Mouse (Mus musculus): Measurements from ENCODE around the gene Plcb3.

The Plcb3 gene

GRCm38 (mm10) chr19:6975537-6976521, at the start of gene Plcb3:
Gene Plcb3 (minus strand): TSS chr19:6976470.
- peak; percentile 77 for DNase-seq (ENCODE audit: extremely low spot score)

- DNase-seq (ENCODE audit: extremely low spot score): no peak
Observed at GRCm38 (mm10) chr19:7020224-7020641, 44.0 kb upstream of the Plcb3 start.

GRCm38 (mm10) chr19:7019191-7019590, 42.9 kb upstream of the Plcb3 start, which contains the start of gene Fermt3:
Gene Fermt3 (minus strand): TSS chr19:7019469.
- no peak for DNase-seq (ENCODE audit: extremely low spot score)

GRCm38 (mm10) chr19:7018546-7018945, 42.3 kb upstream of the Plcb3 start:
- DNase-seq (ENCODE audit: extremely low spot score): no peak

- DNase-seq (ENCODE audit: extremely low spot score): no peak
Observed at GRCm38 (mm10) chr19:7017541-7018457, 41.5 kb upstream of the Plcb3 start.

- no peak for DNase-seq (ENCODE audit: extremely low spot score)
Observed at GRCm38 (mm10) chr19:7014481-7015135, 38.3 kb upstream of the Plcb3 start.

GRCm38 (mm10) chr19:7013984-7014383, 37.7 kb upstream of the Plcb3 start:
- no peak for DNase-seq (ENCODE audit: extremely low spot score)

- DNase-seq (ENCODE audit: extremely low spot score): no peak
Observed at GRCm38 (mm10) chr19:7012426-7012825, 36.2 kb upstream of the Plcb3 start.

- DNase-seq (ENCODE audit: extremely low spot score): no peak
Observed at GRCm38 (mm10) chr19:7006892-7007593, 30.8 kb upstream of the Plcb3 start.

- DNase-seq (ENCODE audit: extremely low spot score): no peak
Observed at GRCm38 (mm10) chr19:6999360-7000063, 23.2 kb upstream of the Plcb3 start.

- DNase-seq (ENCODE audit: extremely low spot score): no peak
Observed at GRCm38 (mm10) chr19:6997721-6998290, 21.5 kb upstream of the Plcb3 start.

GRCm38 (mm10) chr19:6996006-6996405, 19.7 kb upstream of the Plcb3 start, which contains the start of the genes Nudt22 and Trpt1:
Gene Nudt22 (minus strand): TSS chr19:6996117.
Gene Trpt1 (plus strand): TSS chr19:6996131.
- DNase-seq (ENCODE audit: extremely low spot score): peak; percentile 88

- no peak for DNase-seq (ENCODE audit: extremely low spot score)
Observed at GRCm38 (mm10) chr19:6995255-6995991, 19.2 kb upstream of the Plcb3 start.

GRCm38 (mm10) chr19:6994489-6994888, 18.2 kb upstream of the Plcb3 start:
- no peak for DNase-seq (ENCODE audit: extremely low spot score)

GRCm38 (mm10) chr19:6994002-6994401, 17.7 kb upstream of the Plcb3 start:
- DNase-seq (ENCODE audit: extremely low spot score): no peak

GRCm38 (mm10) chr19:6993011-6993770, 16.9 kb upstream of the Plcb3 start:
- DNase-seq (ENCODE audit: extremely low spot score): no peak

GRCm38 (mm10) chr19:6992011-6992858, 16.0 kb upstream of the Plcb3 start, which contains the start of gene Dnajc4:
Gene Dnajc4 (minus strand): TSS chr19:6992572.
- peak; percentile 96 for DNase-seq (ENCODE audit: extremely low spot score)

Measured in embryo, embryonic 9.5 days (tissue).